Mouse (Mus musculus) c-Kit-positive CD71-positive TER-119-negative erythroid progenitor cells, embryonic 14.5 days (primary cell): ENCODE results near the gene Pik3r1.

ENCODE experiments used
- DNase-seq: peaks from one replicate; pipeline ENCODE4 v3.0.0-alpha.2; 2013; ENCODE audit warnings: low read depth

The Pik3r1 gene

DNA sequence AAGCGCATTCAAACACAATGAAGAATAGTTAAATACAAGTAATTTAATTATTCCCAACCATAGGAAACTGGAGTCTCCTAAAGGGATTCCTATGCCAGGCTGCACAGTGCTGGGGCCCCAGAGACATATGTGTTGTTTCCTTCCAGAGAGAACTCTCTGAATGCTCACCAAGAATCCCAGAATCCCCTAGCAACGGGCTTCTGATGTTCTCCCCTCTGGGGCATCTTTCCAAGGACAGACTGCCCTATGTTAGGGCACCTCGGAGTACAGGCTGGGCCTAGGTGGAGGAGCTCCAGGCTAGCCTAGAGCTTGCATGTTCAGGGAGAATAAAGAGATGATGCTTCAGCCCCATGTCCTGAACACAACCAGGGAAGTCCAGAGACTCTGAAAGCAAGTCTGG is 58.2 kb downstream of the Pik3r1 start:
- DNase-seq = no peak

DNA sequence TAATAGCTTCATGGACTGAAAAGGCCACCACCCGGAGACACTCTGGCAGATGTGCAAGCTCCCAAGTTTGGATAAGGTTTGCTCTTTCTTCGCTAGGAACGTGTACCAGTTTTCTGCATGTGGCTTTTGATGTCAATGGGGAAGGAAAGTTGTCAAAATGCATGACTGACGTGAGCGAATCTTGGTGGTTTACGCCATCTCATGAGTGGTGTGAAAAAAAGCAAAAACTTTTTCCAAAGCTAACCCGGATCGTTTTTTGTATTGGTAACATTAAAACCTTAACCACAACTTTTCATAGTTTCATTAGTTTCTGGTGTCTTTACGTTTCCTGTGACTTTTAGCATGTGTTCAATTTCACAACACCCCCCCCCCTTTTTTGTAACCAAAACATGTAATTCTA is 60.8 kb downstream of the Pik3r1 start:
- no peak for DNase-seq

DNA sequence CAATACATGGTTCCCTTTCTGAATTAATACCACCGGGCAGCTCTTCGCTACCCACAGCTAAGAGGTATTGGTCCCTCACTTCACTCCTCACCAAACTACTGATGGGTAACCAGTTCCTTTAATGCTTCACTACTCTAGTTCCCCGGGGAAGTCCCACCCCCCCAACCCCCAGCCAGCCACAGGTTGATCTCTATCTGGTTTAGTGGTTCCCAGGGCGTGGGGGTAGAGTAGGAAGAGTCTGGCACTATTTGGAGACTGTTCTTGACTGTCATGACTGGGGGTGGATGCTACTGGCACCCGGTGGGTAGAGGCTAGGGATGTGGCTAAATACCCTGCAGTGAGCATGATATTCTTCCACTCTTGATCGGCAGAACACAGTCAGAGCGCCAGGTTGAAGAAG is 61.6 kb downstream of the Pik3r1 start:
- DNase-seq = no peak

DNA sequence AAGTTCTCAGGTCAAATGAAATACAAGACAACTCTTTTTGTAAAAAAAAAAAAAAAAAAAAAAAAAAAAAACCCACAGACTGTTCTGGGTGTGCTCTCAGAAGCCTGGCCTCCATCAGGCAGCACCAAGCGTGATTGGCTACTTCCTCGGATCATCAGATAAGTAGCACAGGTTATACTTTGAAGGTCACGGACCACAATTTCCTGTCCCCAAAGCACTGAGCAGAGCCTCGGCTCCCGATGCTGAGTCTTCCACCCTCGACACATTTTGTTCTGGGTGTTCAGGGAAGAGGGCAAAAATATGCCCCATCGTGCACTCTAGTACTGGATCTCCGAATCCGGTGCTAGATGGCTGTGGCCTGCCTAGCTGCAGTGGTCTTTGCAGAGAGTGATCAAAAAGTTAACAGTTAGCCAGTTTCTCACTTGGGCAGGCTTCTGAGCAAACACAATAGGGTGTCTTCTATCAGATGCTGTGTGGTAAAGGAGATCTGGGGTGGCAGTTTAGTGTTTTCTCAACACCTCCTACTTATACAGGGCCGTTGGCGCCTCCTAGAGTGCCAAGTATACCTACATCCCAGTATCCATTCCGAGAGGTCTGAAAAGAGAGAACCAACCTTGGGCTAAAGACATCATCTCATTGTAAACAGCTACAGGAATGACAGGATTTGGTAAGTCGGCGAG is 65.8 kb downstream of the Pik3r1 start:
- no peak for DNase-seq

GRCm38 (mm10) chr13:101701632-101702031 is 66.4 kb downstream of the Pik3r1 start:
- DNase-seq = no peak

- DNase-seq = no peak
Measured at GRCm38 (mm10) chr13:101699742-101700141, 68.3 kb downstream of the Pik3r1 start.

DNA sequence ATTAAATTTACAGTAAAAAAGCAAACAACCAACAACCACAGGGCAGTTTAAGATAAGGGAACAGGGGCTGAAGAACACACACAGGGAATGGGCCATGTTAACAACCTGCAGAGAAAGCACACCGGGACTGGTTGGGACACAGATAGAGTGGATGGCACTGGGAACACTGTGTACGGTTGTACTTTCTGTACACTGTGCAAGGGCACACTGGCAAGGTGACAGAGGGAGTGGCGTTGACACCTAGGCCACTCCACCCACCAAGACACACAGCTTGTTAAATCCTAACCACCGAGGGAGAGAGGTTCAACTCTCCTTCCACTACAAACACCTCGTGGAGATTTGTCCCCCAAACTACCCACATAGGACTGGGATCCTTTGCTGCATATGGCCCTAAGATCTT is 70.1 kb downstream of the Pik3r1 start:
- DNase-seq = no peak

GRCm38 (mm10) chr13:101697461-101697860 is 70.6 kb downstream of the Pik3r1 start:
- DNase-seq = no peak

DNA sequence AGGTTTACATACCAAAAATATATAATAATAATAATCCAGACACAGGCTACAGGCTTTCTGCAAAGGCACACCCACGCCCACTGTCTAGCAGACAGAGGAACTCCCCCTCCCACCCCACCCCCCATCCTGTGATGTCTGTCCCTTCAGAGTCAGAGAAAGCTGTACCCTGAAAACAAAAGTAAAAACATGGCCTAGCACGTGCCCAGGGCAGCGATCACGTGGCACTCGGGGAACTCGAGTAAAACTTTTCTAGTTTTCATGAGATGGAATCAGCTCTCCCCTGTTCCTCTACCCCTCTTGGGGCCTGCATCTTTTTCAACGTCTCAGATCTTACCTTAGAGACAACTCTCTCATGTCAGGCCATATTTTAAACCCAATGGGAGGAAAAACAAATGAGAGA is 71.2 kb downstream of the Pik3r1 start:
- DNase-seq = no peak

- no peak for DNase-seq
Measured at GRCm38 (mm10) chr13:101696316-101696715, 71.7 kb downstream of the Pik3r1 start.

- peak; percentile 87 for DNase-seq
Measured at GRCm38 (mm10) chr13:101695876-101696275, 72.1 kb downstream of the Pik3r1 start.

GRCm38 (mm10) chr13:101694496-101695251 is 73.3 kb downstream of the Pik3r1 start:
- no peak for DNase-seq

GRCm38 (mm10) chr13:101693967-101694495 is 74.0 kb downstream of the Pik3r1 start:
- peak; percentile 76 for DNase-seq

- DNase-seq = no peak
Measured at GRCm38 (mm10) chr13:101692866-101693691, 74.9 kb downstream of the Pik3r1 start.

GRCm38 (mm10) chr13:101692239-101692784 is 75.7 kb downstream of the Pik3r1 start:
- DNase-seq = no peak

- DNase-seq = no peak
Measured at GRCm38 (mm10) chr13:101691669-101692068, 76.3 kb downstream of the Pik3r1 start.

GRCm38 (mm10) chr13:101690911-101691655 is 76.9 kb downstream of the Pik3r1 start:
- DNase-seq = no peak

DNA sequence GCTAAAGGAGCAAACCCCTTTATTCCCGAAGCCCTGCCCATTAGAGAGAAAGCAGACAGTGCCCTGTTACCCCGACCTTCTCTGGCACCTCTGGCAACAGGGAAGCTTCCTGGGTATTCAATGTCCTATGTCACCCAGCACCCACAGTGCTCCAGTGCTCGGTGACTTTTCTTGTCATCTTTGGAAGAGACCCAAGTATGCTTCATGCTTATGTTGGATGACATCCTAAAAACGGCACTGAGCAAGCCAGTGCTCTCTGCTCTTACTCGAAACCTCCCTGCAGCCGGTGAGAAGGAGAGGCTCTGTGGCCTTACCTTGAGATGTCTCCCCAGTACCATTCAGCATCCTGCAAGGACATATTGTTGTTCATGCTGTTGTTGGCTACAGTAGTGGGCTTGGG is 77.8 kb downstream of the Pik3r1 start:
- DNase-seq = no peak

- no peak for DNase-seq
Measured at GRCm38 (mm10) chr13:101686256-101686655, 81.8 kb downstream of the Pik3r1 start.

GRCm38 (mm10) chr13:101684706-101685105 is 83.3 kb downstream of the Pik3r1 start:
- no peak for DNase-seq

DNA sequence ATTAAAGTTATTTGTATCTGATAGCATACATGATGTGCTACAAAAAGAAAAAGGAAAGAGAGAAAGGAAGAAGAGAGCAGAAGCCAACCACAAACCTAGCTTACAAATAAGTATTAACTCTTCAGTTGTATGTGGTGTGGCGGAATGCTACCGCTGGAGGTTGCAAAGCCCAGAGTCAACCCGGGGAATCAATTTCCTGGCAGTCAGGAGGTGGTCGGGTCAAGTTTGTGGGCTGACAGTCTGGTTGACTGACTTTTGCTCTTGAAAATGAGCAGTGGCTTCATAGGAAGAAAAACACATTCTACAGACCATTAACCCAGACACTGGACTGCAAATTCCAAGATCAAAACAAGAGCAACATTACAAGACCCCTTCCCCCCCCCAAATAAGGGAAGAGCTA is 85.6 kb downstream of the Pik3r1 start:
- no peak for DNase-seq
